Mouse (Mus musculus) kidney, adult 11 months (tissue): ENCODE measurements at regions not wholly inside any gene's neighbourhood (a gene's known extent, or its start where the extent isn't known, plus 50 kb on each side); places are given as distances from the start of the nearest gene placed in this dataset.
A peak's percentile ranks its signal among the peaks of the same experiment; 100 is the strongest.

Experiments used
- DNase-seq: peaks from one replicate; pipeline ENCODE4 v3.0.0; 2022

GRCm38 (mm10) chr8:44094818-44095217, 385.0 kb upstream of the Adam34 start:
- no peak for DNase-seq

DNA sequence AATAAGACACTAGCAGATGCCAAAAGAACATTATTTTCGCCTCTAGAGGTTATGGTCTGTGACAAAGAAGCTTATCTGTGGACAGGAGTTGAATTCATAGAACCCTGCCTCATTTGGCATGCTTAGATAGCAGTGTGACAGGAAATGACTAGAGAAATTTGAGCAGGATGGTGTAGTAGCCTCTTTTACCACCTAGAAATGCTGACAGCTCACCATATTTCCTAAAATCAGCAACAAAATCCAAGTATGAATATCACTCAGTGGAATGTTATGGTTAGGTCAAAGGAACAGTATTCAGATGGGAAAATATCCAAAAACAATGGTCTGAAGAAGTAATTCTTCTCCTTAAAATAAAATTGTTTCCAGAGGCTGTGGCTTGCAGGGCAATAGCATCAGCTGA, 383.6 kb upstream of the Adam34 start:
- DNase-seq: no peak

DNA sequence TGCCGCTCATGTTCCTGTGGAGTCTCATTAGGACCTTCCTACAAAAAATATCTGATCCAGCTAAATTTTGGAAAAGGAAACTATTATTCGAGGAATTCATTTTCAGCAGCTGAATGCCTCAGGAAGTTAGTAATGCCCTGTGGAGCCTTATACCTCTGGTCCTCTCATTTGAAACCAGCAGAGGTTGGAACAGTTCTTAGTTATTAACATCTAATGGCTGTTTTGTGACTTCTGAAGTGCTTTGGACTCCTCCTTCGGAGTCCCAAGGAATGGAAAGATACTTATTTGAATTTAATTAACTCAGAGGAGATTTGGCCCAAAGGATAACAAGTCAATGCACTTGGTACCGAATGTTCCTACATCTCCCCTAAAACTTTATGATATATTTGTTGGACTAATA, 372.2 kb upstream of the Adam34 start:
- no peak for DNase-seq

DNA sequence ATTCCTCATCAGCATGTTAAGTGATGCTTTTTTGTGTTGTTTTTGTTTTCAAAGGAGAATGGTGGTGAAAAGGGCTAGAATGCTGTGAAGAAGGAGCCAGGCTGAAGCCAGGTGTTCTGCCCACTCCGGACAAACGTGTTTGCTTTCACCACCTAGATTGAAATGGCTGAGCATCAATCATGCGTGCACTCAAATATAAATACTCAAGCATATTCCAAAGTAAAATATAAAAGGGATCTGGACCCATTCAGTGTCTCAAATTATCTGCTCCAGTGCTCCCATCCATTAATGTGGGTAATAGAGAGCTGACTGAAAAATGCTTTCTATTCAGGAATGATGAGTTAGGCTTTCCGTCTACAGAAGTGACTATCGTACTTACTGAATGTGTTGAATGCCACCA, 349.0 kb upstream of the Adam34 start:
- no peak for DNase-seq

DNA sequence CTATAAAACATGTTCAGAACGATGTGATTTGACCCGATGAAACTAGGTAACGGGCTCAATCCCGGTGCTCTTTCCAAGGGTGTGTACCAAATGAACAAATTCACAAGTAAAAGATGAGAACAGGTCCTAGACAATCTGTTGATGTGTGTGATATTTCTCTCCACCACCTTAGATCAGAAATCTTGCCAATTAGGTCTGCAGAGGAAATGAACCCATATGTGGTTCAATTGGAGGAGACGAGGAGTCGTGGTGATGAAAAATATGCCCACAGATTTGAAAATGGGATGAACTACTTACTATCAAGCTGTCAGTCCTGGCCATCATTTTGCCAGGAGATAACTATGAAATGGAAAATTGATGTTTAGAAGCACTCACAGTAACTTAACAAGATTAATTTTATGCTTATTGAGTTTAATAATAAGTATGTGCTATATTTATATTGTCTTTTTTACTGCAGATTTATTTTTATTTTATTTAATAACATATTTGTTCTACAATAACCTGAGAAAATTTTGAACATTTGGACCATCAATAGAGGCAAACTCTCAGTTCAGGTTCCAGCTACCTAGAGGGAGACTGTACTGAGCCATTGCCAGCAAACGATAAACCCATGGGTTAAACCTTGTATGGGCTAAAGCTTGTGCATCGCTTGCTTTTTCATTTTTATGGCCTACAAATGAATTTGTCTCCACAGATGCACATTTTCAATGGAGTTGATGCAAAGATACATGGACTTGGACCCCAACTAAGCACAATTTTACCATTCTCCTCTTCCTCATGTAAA, 332.9 kb upstream of the Adam34 start:
- DNase-seq: no peak

DNA sequence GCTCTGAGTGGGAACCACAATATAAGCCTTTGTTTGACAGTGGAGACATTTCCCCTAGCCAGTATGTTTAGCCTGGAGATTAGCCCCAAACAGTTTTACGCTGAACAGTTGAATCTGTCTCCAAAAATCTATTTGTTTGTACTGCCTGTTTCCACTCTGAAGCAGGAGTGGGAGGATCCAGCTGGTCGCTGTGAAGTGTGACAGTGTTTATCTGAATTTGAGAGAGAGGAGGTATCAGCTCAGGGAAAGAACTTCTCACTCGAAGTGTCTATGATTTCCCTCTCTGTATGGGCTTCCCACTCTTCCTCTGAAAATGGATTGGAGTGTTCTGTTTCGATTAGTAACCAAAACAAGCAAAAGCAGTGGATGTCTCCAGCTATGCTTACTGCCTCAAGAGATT, 324.4 kb upstream of the Adam34 start:
- no peak for DNase-seq

- DNase-seq: no peak
Observed at GRCm38 (mm10) chr8:44031376-44031775, 321.5 kb upstream of the Adam34 start.

- DNase-seq: no peak
Observed at GRCm38 (mm10) chr8:44030972-44031371, 321.1 kb upstream of the Adam34 start.

DNA sequence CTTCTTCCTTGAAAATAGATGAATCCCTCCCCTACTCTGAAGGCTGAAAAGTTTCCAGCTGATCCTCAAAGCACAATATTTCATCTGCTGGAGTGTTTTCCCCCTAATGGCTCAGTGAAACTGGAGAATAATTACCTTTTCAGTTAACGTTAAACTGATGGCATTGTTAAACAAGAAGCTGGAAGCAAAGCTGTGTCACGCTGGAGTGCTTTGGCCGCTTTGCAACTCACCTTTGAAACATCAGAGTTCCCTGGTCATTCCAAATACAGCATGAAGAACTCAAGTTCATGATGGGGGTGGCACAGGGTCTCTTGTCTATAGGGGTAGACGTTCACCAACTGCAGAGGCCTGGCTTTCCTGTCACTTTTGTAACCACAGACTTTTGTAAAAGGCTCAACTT, 317.9 kb upstream of the Adam34 start:
- DNase-seq: peak; percentile 73

DNA sequence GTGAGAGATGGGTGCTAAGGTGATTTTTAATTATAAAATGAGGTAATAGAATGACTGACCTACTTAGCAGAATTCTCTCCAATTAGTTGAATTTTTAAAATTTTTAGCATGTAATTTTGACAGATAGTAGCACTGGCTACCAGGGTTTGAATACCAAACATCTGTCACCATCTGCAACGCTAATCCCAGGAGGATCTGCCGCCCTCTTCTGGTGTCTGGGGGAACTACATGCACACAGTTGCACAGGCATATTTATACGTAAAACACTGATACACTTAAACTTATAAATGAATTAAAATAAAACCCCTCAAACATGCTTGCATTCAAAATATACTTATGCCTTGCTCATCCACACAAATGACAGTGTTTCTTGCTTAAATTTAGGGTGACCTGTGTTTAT, 316.1 kb upstream of the Adam34 start:
- DNase-seq: no peak

GRCm38 (mm10) chr8:44024028-44024427, 314.2 kb upstream of the Adam34 start:
- DNase-seq: no peak
